Mouse (Mus musculus): Measurements from ENCODE around the gene Gm45753.

- TF ChIP-seq CTCF (IDR thresholded peaks at IDR 0.05; ENCODE audit: low read depth): no peak
- TF ChIP-seq EP300 (IDR thresholded peaks at IDR 0.05; ENCODE audit: low read depth): no peak
Measured at GRCm38 (mm10) chr8:45233256-45233655, 75.0 kb downstream of the Gm45753 start.
